Mouse (Mus musculus) mouse trophoblast stem cell (cell line): ENCODE data around the gene Dhx32.
"Not testable (repeated sequence)": the region's sequence is repeated elsewhere in the genome, so short reads cannot be mapped to it uniquely, and the experiment has no call there.

Source experiments
- in situ Hi-C, 2 experiments: fragments of 300-500 bp; cut with MseI, MboI; formaldehyde crosslinking; loops; 2 replicates in 1 of 2; 3 replicates in 1 of 2; pipeline ENCODE4 v1.15.1; 2025

The Dhx32 gene

GRCm38 (mm10) chr7:133727027-133727426, 55.5 kb downstream of the Dhx32 start:
- in situ Hi-C loops: no loop called here

DNA sequence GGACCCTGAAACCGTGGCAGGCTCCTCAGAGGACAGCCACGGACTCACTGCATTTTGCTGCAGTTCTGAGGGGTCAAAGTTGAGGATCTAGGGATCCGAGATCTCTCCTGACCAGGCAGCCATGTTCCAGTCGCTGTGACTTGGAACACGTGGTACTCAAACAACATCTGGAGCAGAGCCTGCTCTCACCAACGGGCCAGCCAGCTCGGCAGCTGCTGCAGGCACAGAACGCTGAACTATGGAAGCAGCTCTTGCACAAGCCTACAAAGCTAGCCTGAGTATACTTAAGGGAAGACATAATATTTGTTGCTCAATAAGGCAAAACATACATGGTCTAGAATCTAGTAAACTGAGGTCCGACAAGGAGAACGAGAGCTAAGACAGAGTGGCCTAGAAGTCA, 57.0 kb downstream of the Dhx32 start:
- in situ Hi-C loops: no loop called here

DNA sequence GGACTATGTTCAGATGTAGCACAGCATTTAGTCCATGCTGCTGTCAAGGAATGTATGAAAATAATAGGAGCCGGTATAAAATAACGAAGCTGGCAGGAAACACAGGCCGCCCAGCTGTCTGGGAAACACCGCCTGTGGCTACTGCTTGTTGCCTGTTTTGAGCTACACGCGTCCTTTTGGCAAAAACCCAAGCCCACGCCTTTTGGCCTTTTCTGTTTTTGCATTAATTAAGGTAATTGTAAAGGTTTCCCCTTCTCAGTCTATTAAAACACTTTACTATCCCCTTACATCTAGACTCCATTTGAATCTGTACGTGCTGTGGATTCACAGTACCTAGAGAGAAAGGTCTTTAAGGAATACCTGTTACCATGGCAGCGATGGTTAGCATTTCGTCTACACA, 57.7 kb downstream of the Dhx32 start:
- in situ Hi-C loops: no loop called here

DNA sequence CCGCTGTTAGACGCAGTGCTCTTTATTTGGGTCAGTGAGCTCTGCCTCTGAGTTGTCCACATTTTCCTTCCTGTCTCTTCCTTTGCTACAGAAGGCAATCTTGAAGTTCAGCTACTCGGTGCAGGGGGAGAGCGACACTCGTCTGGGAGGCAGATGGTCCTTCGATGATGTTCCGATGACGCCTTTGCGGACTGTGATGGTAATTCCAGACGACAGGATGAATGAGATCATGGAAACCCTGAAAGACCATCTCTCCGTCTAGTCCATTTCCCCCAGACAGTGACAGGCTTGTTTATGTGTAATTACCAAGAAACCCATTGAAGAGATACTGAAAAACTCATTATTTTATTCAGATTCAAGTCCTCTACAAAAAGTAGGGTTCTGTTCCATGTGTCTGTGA, 61.9 kb downstream of the Dhx32 start:
- in situ Hi-C loops: no loop called here

GRCm38 (mm10) chr7:133718580-133718979, 63.9 kb downstream of the Dhx32 start:
- in situ Hi-C loops: no loop called here

DNA sequence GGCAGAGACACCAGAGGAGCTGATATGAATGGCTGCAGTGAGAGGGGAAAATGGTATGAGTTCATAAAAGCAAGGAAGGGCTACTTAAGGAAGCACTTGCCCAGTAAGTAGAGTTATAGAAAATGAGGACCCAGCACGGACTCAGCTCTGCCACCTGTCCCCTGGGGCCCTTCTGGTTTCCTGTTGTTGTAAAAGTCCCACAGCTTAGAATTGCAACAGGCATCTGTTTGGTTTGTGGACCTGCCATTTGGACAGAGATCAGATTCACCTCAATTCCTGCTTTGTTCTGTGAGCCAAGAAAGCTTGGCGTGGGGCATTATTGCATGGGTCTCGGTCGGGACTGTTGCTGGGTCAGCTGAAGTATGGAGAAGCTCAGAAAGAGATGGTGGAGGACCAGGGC, 67.1 kb downstream of the Dhx32 start:
- in situ Hi-C loops: no loop called here

DNA sequence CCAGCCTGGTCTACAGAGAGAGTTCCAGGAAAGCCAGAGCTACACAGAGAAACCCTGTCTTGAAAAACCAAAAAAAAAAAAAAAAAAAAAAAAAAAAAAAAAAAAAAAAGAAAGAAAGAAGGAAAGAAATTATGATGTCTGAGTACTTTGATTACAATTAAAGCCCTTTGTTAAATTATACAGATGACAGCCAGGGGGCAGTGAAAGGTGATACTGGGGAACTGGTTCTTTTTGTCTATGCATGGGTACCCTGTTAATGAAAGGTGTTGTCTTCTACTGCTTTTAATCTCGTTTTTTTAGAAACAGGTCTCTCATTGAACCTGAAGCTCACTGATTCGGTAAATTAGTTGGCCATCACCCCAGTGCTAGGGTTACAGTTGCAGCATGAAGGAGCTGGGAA, 75.2 kb downstream of the Dhx32 start:
- in situ Hi-C loops: no loop called here

- in situ Hi-C loops: no loop called here
These were observed 78.6 kb downstream of the Dhx32 start for GRCm38 (mm10) chr7:133703906-133704305.

- in situ Hi-C loops: no loop called here
These were observed 80.2 kb downstream of the Dhx32 start for GRCm38 (mm10) chr7:133702333-133702732.

GRCm38 (mm10) chr7:133701366-133701765, 81.2 kb downstream of the Dhx32 start:
- in situ Hi-C loops: no loop called here

DNA sequence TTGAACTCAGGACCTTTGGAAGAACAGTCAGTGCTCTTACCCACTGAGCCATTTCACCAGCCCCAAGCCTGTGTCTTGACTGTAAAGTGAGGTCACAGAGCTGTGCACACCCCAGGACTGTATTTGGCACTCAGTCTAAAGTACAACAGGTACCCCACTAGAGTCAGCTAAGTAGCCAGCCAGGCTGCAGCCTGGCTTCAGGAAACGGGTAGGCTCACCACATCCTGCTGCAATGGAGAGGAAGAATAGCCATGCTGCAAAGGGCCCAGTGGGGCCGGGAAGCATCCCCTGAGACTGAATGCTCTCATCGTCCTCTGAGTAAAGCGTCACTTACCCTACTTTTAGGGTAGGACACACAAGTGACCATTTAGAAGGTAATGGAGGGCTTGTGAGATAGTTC, 82.6 kb downstream of the Dhx32 start:
- in situ Hi-C loops: no loop called here

- in situ Hi-C loops: no loop called here
These were observed 84.4 kb downstream of the Dhx32 start for GRCm38 (mm10) chr7:133698021-133698709.

- in situ Hi-C loops: not testable (repeated sequence)
These were observed 96.9 kb downstream of the Dhx32 start for GRCm38 (mm10) chr7:133685644-133686043.

- in situ Hi-C loops: no loop called here
These were observed 97.8 kb downstream of the Dhx32 start for GRCm38 (mm10) chr7:133684701-133685100.

DNA sequence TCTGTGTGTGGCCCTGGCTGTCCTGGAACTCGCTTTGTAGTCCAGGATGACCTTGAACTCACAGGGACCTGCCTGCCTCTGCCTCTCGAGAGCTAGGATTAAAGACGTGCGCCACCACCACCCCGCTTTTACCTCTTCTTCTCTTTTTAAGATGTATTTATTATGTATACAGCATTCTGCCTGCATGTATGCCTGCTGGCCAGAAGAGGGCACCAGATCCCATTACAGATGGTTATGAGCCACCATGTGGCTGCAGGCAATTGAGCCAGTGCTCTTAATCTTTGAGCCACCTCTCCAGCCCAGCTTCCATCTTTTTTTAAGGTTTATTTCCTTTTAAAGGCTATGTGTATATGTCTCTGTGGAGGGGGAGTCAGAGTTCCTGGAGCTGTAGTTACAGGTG, 98.4 kb downstream of the Dhx32 start:
- in situ Hi-C loops: no loop called here

- in situ Hi-C loops: no loop called here
These were observed 98.9 kb downstream of the Dhx32 start for GRCm38 (mm10) chr7:133683626-133684025.

DNA sequence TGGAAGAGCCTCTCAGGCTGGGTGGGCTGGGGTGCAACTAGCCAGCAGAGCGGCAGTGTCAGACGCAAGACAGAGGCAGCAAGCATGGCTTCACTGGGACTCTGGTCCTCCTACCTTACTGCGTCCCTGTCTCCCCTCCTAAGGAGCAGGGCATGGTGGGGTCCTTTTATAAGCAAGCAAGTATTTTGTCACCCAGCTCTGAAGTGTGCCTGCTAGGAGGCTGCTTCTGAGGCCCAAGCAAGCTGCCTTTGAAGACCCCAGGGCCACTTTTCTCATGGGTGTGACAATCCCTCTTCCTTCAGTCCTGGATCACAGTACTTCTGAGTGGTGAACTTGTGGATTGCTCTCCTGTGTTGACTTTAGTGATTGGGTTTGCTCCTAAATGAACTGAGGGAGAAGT, 102.6 kb downstream of the Dhx32 start, which contains the start of gene Mmp21:
Gene Mmp21 (minus strand): TSS at position 101 of the 400 bp plus-strand sequence.
- in situ Hi-C loops: no loop called here

- in situ Hi-C loops: no loop called here
These were observed 103.1 kb downstream of the Dhx32 start for GRCm38 (mm10) chr7:133679439-133679838.

- in situ Hi-C loops: no loop called here
These were observed 103.8 kb downstream of the Dhx32 start for GRCm38 (mm10) chr7:133678716-133679115.

DNA sequence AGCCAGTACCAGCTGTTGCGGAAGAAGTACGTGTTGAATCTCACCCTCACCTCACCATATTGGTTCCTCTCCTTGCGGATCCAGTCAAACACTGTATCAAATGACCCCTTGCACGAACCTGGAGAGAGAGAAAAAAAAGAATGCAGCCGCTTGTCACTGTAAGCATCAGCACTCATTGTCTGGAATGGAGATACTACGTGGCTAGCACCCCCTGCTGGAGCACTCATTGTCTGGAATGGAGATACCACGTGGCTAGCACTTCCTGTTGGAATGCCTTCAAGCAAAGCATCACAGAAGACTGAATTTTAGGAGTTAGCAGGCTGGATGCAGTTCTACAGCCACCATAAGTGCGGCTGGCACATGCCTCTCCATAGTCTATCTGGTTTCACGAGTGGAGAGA, 106.5 kb downstream of the Dhx32 start:
- in situ Hi-C loops: no loop called here
